Mouse (Mus musculus) kidney, embryonic 14.5 days (tissue): ENCODE results near the gene Dio2. TPM values are rescaled to one million over a fixed set of nuclear protein-coding genes. Genes with fewer than 3 reads are reported as not detected.

ENCODE experiments used
- ATAC-seq: fragments of 200-750 bp; cut with Nextera tagmentation; 2 replicates; pipeline ENCODE4 v1.8.0; 2017; ENCODE audit warnings: moderate number of reproducible peaks, mild to moderate bottlenecking, moderate TSS enrichment, moderate library complexity; ENCODE audit not compliant: low FRiP score, low TSS enrichment
- H3K27ac ChIP-seq: fragments of 300-500 bp; sonication (generic); 2 replicates; pipeline ENCODE4 v1.5.1; 2014; ENCODE audit warnings: low read depth, mild to moderate bottlenecking, low read length, moderate library complexity, mixed read lengths
- H3K27me3 ChIP-seq: fragments of 300-500 bp; sonication (generic); 2 replicates; pipeline ENCODE4 v1.6.1; 2014; ENCODE audit warnings: mild to moderate bottlenecking, low read length; ENCODE audit not compliant: control insufficient read depth, insufficient read depth
- H3K36me3 ChIP-seq: fragments of 300-500 bp; sonication (generic); 2 replicates; pipeline ENCODE4 v1.6.1; 2014; ENCODE audit warnings: low read length, mixed read lengths; ENCODE audit not compliant: control insufficient read depth, insufficient read depth
- H3K4me1 ChIP-seq: fragments of 300-500 bp; sonication (generic); 2 replicates; pipeline ENCODE4 v1.6.1; 2014; ENCODE audit warnings: low read length, mixed read lengths; ENCODE audit not compliant: control insufficient read depth, insufficient read depth
- H3K4me2 ChIP-seq: fragments of 300-500 bp; sonication (generic); replicated peaks from 2 replicates; pipeline ENCODE4 v1.6.1; 2014; ENCODE audit warnings: low read depth, mild to moderate bottlenecking, low read length
- H3K4me3 ChIP-seq: fragments of 300-500 bp; sonication (generic); 2 replicates; pipeline ENCODE4 v1.5.1; 2014; ENCODE audit warnings: mild to moderate bottlenecking, low read length
- H3K9ac ChIP-seq: fragments of 300-500 bp; sonication (generic); 2 replicates; pipeline ENCODE4 v1.6.1; 2014; ENCODE audit warnings: low read depth, mild to moderate bottlenecking, low read length, moderate library complexity
- H3K9me3 ChIP-seq: fragments of 300-500 bp; sonication (generic); 2 replicates; pipeline ENCODE4 v1.6.1; 2016; ENCODE audit warnings: low read length; ENCODE audit not compliant: control insufficient read depth
- WGBS: fragments of 180-500 bp; shearing (Covaris S2); extraction: QIAGEN DNeasy Blood & Tissue Kit; methylation state at CpG from one replicate; pipeline ENCODE4 v1.1.7; 2014; 5-methylcytosine and 5-hydroxymethylcytosine counted together
- polyA plus RNA-seq: library from polyadenylated mRNA; unstranded; fragments of >200 nt; fragmentation: Nextera tagmentation; extraction: Ambion mirVana; gene quantifications from 2 replicates; pipeline ENCODE4 v1.2.1, GENCODE M21; 2014

Dio2 gene
- 0.07 TPM in 1 of 2 replicates, not detected in the other for polyA plus RNA-seq

GRCm38 (mm10) chr12:90738388-90739223, at the start of gene Dio2:
TSS of gene Dio2 (minus strand) at chr12:90738438.
- Histone ChIP-seq H3K27ac (no peak within 1 kb of the TSS), H3K4me2 (peak within 1 kb of the TSS; percentile 38), H3K4me3 (peak within 1 kb of the TSS; percentile 19; the same call in 1 of the 2 replicates), H3K9me3 (no peaks in the 10 kb centered on the region), H3K36me3 (no peaks in the 10 kb centered on the region), H3K9ac (no peak within 1 kb of the TSS), H3K4me1 (no peaks in the 10 kb centered on the region), H3K27me3 (no peaks in the 10 kb centered on the region)
- no peak for ATAC-seq
- 19% methylated on average over 10 of the region's 10 CpGs for WGBS

- 89% methylated on average over 4 of the region's 4 CpGs for WGBS
- no peak for ATAC-seq
- no peak overlapping the region for H3K4me2 ChIP-seq
- no peak overlapping the region for H3K27ac ChIP-seq
- H3K9ac ChIP-seq = no peak overlapping the region
- H3K36me3 ChIP-seq = no peaks in the 10 kb centered on the region
- H3K27me3 ChIP-seq = no peaks in the 10 kb centered on the region
- no peaks in the 10 kb centered on the region for H3K4me1 ChIP-seq
- no peaks in the 10 kb centered on the region for H3K9me3 ChIP-seq
- H3K4me3 ChIP-seq = no peak overlapping the region
Measured at GRCm38 (mm10) chr12:90781438-90781837, 43.2 kb upstream of the Dio2 start.

GRCm38 (mm10) chr12:90744752-90745151, 6.5 kb upstream of the Dio2 start:
- no peaks in the 10 kb centered on the region for H3K27me3 ChIP-seq
- ATAC-seq = no peak
- no peak overlapping the region for H3K9ac ChIP-seq
- H3K4me2 ChIP-seq = no peak overlapping the region
- H3K36me3 ChIP-seq = no peaks in the 10 kb centered on the region
- H3K4me3 ChIP-seq = no peak overlapping the region
- H3K27ac ChIP-seq = no peak overlapping the region
- H3K9me3 ChIP-seq = no peaks in the 10 kb centered on the region
- no peaks in the 10 kb centered on the region for H3K4me1 ChIP-seq

- H3K9ac ChIP-seq = no peak overlapping the region
- H3K4me2 ChIP-seq = no peak overlapping the region
- ATAC-seq = no peak
- no peaks in the 10 kb centered on the region for H3K4me1 ChIP-seq
- H3K27ac ChIP-seq = no peak overlapping the region
- H3K9me3 ChIP-seq = no peaks in the 10 kb centered on the region
- H3K27me3 ChIP-seq = no peaks in the 10 kb centered on the region
- no peak overlapping the region for H3K4me3 ChIP-seq
- 31% methylated on average over 3 of the region's 3 CpGs for WGBS
- H3K36me3 ChIP-seq = no peaks in the 10 kb centered on the region
Measured at GRCm38 (mm10) chr12:90743633-90744032, 5.4 kb upstream of the Dio2 start.

- H3K36me3 ChIP-seq = no peaks in the 10 kb centered on the region
- no peak overlapping the region for H3K27ac ChIP-seq
- no peaks in the 10 kb centered on the region for H3K27me3 ChIP-seq
- 0 out of 2 replicates have a peak, but pooled peaks have one; percentile 80 for ATAC-seq
- no peak overlapping the region for H3K4me3 ChIP-seq
- no peaks in the 10 kb centered on the region for H3K9me3 ChIP-seq
- WGBS = 39% methylated on average over 2 of the region's 2 CpGs
- no peaks in the 10 kb centered on the region for H3K4me1 ChIP-seq
- H3K4me2 ChIP-seq = no peak overlapping the region
- H3K9ac ChIP-seq = no peak overlapping the region
Measured at GRCm38 (mm10) chr12:90740468-90740867, 2.2 kb upstream of the Dio2 start.

GRCm38 (mm10) chr12:90737932-90738331, 306 bp downstream of the Dio2 start:
- Histone ChIP-seq H3K4me2 (peak overlapping the region; percentile 38; the same call in 1 of the 2 replicates), H3K27me3 (no peaks in the 10 kb centered on the region), H3K27ac (no peak overlapping the region), H3K36me3 (no peaks in the 10 kb centered on the region), H3K9ac (no peak overlapping the region), H3K4me3 (no peak overlapping the region), H3K4me1 (no peaks in the 10 kb centered on the region), H3K9me3 (no peaks in the 10 kb centered on the region)
- 83% methylated on average over 13 of the region's 13 CpGs for WGBS
- ATAC-seq = 0 out of 2 replicates have a peak, but pooled peaks have one; percentile 43

- Histone ChIP-seq H3K4me1 (no peaks in the 10 kb centered on the region), H3K36me3 (no peaks in the 10 kb centered on the region), H3K9me3 (no peaks in the 10 kb centered on the region), H3K4me3 (no peak overlapping the region), H3K9ac (no peak overlapping the region), H3K27ac (no peak overlapping the region), H3K27me3 (no peaks in the 10 kb centered on the region), H3K4me2 (no peak overlapping the region)
- 86% methylated on average over 6 of the region's 6 CpGs for WGBS
- ATAC-seq = no peak
Measured at GRCm38 (mm10) chr12:90735447-90735846, 2.8 kb downstream of the Dio2 start.

- ATAC-seq = no peak
Measured at GRCm38 (mm10) chr12:90734503-90734902, 3.7 kb downstream of the Dio2 start.

GRCm38 (mm10) chr12:90733721-90734120, 4.5 kb downstream of the Dio2 start:
- 92% methylated on average over 6 of the region's 6 CpGs for WGBS
- H3K27me3 ChIP-seq = no peaks in the 10 kb centered on the region

More at GRCm38 (mm10) chr12:90734503-90734902, 3.7 kb downstream of the Dio2 start:
- H3K27ac ChIP-seq = no peak overlapping the region
- WGBS = 81% methylated on average over 5 of the region's 5 CpGs
- no peak overlapping the region for H3K4me3 ChIP-seq
- no peaks in the 10 kb centered on the region for H3K36me3 ChIP-seq
- no peaks in the 10 kb centered on the region for H3K27me3 ChIP-seq
- no peak overlapping the region for H3K4me2 ChIP-seq
- no peaks in the 10 kb centered on the region for H3K4me1 ChIP-seq
- no peak overlapping the region for H3K9ac ChIP-seq
- no peaks in the 10 kb centered on the region for H3K9me3 ChIP-seq

More at GRCm38 (mm10) chr12:90733721-90734120, 4.5 kb downstream of the Dio2 start:
- Histone ChIP-seq H3K9me3 (no peaks in the 10 kb centered on the region), H3K27ac (no peak overlapping the region), H3K4me3 (no peak overlapping the region), H3K9ac (no peak overlapping the region), H3K4me2 (no peak overlapping the region), H3K4me1 (no peaks in the 10 kb centered on the region), H3K36me3 (no peaks in the 10 kb centered on the region)
- no peak for ATAC-seq
